Mouse (Mus musculus): ENCODE measurements around the gene Palm3.

GRCm38 (mm10) chr8:83973161-83974031, 47.9 kb upstream of the Palm3 start:
- TF ChIP-seq CTCF (IDR thresholded peaks at IDR 0.05; ENCODE audit: low read depth) = no peak
- TF ChIP-seq EP300 (IDR thresholded peaks at IDR 0.05; ENCODE audit: low read depth) = no peak

Measured in liver, embryonic 14.5 days (tissue).